Mouse (Mus musculus): ENCODE measurements around the gene She. TPM values are rescaled to one million over a fixed set of nuclear protein-coding genes. Genes with fewer than 3 reads are reported as not detected.

Gene She
- polyA plus RNA-seq, 1 experiment from 2014 or later = 2.8 TPM

- no peaks in the 10 kb centered on the region for H3K36me3 ChIP-seq (replicated peaks; ENCODE audit: control insufficient read depth, insufficient read depth)
- H3K9ac ChIP-seq = no peak overlapping the region
- no peaks in the 10 kb centered on the region for H3K4me1 ChIP-seq (replicated peaks; ENCODE audit: control insufficient read depth, insufficient read depth, low read length)
- no peak overlapping the region for H3K4me2 ChIP-seq (replicated peaks)
- H3K9me3 ChIP-seq (ENCODE audit: control insufficient read depth, low read length) = peaks cover 11% of the 10 kb centered on the region
- no peak for ATAC-seq (ENCODE audit: low FRiP score)
- no peaks in the 10 kb centered on the region for H3K27me3 ChIP-seq (ENCODE audit: control insufficient read depth, insufficient read depth, low read length)
- DNase-seq (ENCODE audit: low spot score) = no peak
- H3K4me3 ChIP-seq (replicated peaks; ENCODE audit: low read length) = no peak overlapping the region
- H3K27ac ChIP-seq = no peak overlapping the region
Measured at GRCm38 (mm10) chr3:89810841-89811240, 20.3 kb upstream of the She start.

DNA sequence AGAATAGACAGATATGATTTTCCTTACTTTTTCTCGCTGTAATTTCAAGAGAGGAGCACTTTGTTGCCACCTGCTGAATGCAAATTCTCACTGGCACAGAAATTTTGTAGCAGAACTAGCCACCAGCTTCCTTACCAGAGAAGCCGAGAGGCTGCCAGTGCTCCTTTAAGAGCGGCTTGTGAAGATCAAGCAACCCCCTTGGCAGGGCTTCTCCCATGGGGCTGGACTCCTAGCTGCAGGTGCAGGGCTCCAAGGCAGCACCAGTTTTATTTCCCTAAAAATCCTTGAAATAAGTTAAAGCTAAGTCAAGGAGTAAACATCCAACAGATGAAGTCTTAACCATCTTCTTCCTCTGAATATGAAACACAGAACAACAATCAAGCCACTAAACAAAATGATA, 19.0 kb upstream of the She start:
- Histone ChIP-seq H3K9ac (no peak overlapping the region), H3K4me3 (replicated peaks; ENCODE audit: low read length) (no peak overlapping the region), H3K27ac (no peak overlapping the region), H3K27me3 (ENCODE audit: control insufficient read depth, insufficient read depth, low read length) (no peaks in the 10 kb centered on the region), H3K4me1 (replicated peaks; ENCODE audit: control insufficient read depth, insufficient read depth, low read length) (no peaks in the 10 kb centered on the region), H3K4me2 (replicated peaks) (no peak overlapping the region), H3K36me3 (replicated peaks; ENCODE audit: control insufficient read depth, insufficient read depth) (no peaks in the 10 kb centered on the region), H3K9me3 (ENCODE audit: control insufficient read depth, low read length) (peaks cover 11% of the 10 kb centered on the region)
- 77% methylated on average over 3 of the region's 3 CpGs for WGBS
- no peak for ATAC-seq (ENCODE audit: low FRiP score)
- no peak for DNase-seq (ENCODE audit: low spot score)

DNA sequence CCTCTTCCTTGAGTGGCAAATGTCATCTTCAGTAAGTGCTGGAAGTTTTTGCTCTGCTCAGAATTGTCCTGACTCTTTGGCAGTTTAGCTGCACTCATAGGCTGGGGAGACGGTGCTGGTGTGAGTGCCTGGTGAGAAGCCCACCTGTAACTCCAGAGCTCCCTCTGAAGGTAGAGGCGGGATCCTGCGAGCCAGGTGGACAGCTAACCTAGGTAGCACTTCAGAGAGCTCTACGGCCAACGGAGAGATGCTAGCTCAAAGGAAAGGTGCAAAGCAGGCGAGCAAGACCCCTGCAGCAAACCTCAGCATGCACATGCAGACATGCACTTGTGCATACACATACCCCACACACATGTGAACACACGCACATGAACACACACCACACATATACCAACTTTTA, 17.1 kb upstream of the She start:
- 85% methylated on average over 7 of the region's 7 CpGs for whole genome bisulfite sequencing
- no peak for ATAC-seq (ENCODE audit: low FRiP score)
- no peaks in the 10 kb centered on the region for H3K36me3 ChIP-seq (replicated peaks; ENCODE audit: control insufficient read depth, insufficient read depth)

DNA sequence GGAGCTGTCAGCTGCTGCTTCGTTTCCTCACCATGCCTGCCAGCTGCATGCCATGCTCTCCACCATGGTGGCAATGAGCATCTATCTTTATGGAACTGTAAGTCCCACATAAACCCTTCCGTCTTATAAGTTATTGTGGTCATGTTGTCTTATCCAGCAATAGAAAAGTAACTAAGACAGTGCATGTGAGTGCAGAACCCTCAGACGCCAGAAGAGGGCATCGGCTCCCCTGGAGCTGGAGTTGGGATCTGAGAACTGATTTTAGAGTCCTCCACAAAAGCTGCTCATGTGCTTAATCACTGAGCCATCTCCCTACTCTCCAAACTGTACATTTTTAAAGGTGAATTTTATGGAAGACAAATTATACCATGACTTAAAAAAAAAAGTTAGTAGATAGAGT, 14.1 kb upstream of the She start:
- Histone ChIP-seq H3K4me3 (replicated peaks; ENCODE audit: low read length) (no peak overlapping the region), H3K36me3 (replicated peaks; ENCODE audit: control insufficient read depth, insufficient read depth) (no peaks in the 10 kb centered on the region), H3K9me3 (ENCODE audit: control insufficient read depth, low read length) (no peaks in the 10 kb centered on the region), H3K9ac (no peak overlapping the region), H3K4me2 (replicated peaks) (no peak overlapping the region), H3K27me3 (ENCODE audit: control insufficient read depth, insufficient read depth, low read length) (no peaks in the 10 kb centered on the region), H3K27ac (no peak overlapping the region), H3K4me1 (replicated peaks; ENCODE audit: control insufficient read depth, insufficient read depth, low read length) (no peaks in the 10 kb centered on the region)
- ATAC-seq (ENCODE audit: low FRiP score) = no peak
- WGBS = 69% methylated on average over 4 of the region's 4 CpGs
- DNase-seq (ENCODE audit: low spot score) = no peak

More for the DNA sequence above, 17.1 kb upstream of the She start:
- H3K9ac ChIP-seq = no peak overlapping the region
- no peak overlapping the region for H3K27ac ChIP-seq
- H3K4me3 ChIP-seq (replicated peaks; ENCODE audit: low read length) = no peak overlapping the region
- H3K4me1 ChIP-seq (replicated peaks; ENCODE audit: control insufficient read depth, insufficient read depth, low read length) = no peaks in the 10 kb centered on the region
- DNase-seq (ENCODE audit: low spot score) = no peak
- H3K9me3 ChIP-seq (ENCODE audit: control insufficient read depth, low read length) = peaks cover 11% of the 10 kb centered on the region
- H3K27me3 ChIP-seq (ENCODE audit: control insufficient read depth, insufficient read depth, low read length) = no peaks in the 10 kb centered on the region
- no peak overlapping the region for H3K4me2 ChIP-seq (replicated peaks)

DNA sequence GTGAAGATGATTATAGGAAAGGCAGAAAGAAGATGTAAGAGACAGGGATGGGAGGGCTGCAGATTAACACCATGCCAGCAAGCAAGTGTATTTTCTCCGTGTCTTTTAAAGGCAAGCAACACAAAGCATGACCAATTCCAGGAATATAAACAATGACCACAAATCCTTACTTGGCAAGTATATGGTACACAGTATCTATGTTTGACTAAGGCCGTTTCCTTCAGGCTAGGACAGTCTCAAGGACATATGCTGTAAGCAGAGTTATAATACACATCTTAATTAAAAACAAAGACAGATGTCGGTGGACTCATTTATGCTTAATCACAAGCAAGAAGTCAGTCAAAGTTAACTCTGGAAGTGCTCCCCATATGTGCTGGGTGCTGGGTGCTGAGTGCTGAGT, 12.6 kb upstream of the She start:
- Histone ChIP-seq H3K4me2 (replicated peaks) (no peak overlapping the region), H3K4me3 (replicated peaks; ENCODE audit: low read length) (no peak overlapping the region), H3K4me1 (replicated peaks; ENCODE audit: control insufficient read depth, insufficient read depth, low read length) (no peaks in the 10 kb centered on the region), H3K9ac (no peak overlapping the region), H3K36me3 (replicated peaks; ENCODE audit: control insufficient read depth, insufficient read depth) (no peaks in the 10 kb centered on the region), H3K27me3 (ENCODE audit: control insufficient read depth, insufficient read depth, low read length) (no peaks in the 10 kb centered on the region), H3K27ac (no peak overlapping the region), H3K9me3 (ENCODE audit: control insufficient read depth, low read length) (no peaks in the 10 kb centered on the region)
- ATAC-seq (ENCODE audit: low FRiP score) = no peak
- DNase-seq (ENCODE audit: low spot score) = no peak
- WGBS = 78% methylated on average over 3 of the region's 3 CpGs

DNA sequence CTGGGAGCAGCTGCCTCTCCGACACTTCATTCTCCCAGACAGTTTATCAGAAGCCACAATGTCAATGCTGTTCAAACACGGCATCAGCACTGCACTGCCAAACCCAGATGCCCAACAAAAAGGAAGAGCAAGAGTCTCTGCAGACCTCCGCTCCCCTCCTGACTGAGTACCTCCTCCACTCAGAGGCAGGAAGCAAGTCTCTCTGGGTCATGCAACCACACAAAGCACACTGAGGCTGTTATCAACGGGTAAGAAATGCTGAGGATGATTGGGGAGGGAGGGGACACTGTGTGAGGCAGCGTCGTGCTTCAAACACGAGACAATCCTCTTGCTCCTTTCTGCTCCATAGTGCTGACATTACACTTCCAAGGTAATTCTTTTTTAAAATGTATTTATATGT, 11.3 kb upstream of the She start:
- H3K4me1 ChIP-seq (replicated peaks; ENCODE audit: control insufficient read depth, insufficient read depth, low read length) = no peaks in the 10 kb centered on the region
- no peaks in the 10 kb centered on the region for H3K27me3 ChIP-seq (ENCODE audit: control insufficient read depth, insufficient read depth, low read length)
- no peak overlapping the region for H3K4me2 ChIP-seq (replicated peaks)
- no peak for DNase-seq (ENCODE audit: low spot score)
- no peaks in the 10 kb centered on the region for H3K9me3 ChIP-seq (ENCODE audit: control insufficient read depth, low read length)
- no peak overlapping the region for H3K4me3 ChIP-seq (replicated peaks; ENCODE audit: low read length)
- H3K9ac ChIP-seq = no peak overlapping the region
- 75% methylated on average over 7 of the region's 7 CpGs for WGBS
- H3K27ac ChIP-seq = no peak overlapping the region
- no peaks in the 10 kb centered on the region for H3K36me3 ChIP-seq (replicated peaks; ENCODE audit: control insufficient read depth, insufficient read depth)
- no peak for ATAC-seq (ENCODE audit: low FRiP score)

GRCm38 (mm10) chr3:89820311-89821095, 10.7 kb upstream of the She start:
- no peak overlapping the region for H3K4me3 ChIP-seq (replicated peaks; ENCODE audit: low read length)
- H3K4me1 ChIP-seq (replicated peaks; ENCODE audit: control insufficient read depth, insufficient read depth, low read length) = no peaks in the 10 kb centered on the region
- no peak overlapping the region for H3K27ac ChIP-seq
- no peaks in the 10 kb centered on the region for H3K9me3 ChIP-seq (ENCODE audit: control insufficient read depth, low read length)
- H3K9ac ChIP-seq = no peak overlapping the region
- H3K27me3 ChIP-seq (ENCODE audit: control insufficient read depth, insufficient read depth, low read length) = no peaks in the 10 kb centered on the region
- ATAC-seq (ENCODE audit: low FRiP score) (no peak), DNase-seq (ENCODE audit: low spot score) (no peak)
- 90% methylated on average over 12 of the region's 12 CpGs for WGBS
- H3K4me2 ChIP-seq (replicated peaks) = no peak overlapping the region
- no peaks in the 10 kb centered on the region for H3K36me3 ChIP-seq (replicated peaks; ENCODE audit: control insufficient read depth, insufficient read depth)

DNA sequence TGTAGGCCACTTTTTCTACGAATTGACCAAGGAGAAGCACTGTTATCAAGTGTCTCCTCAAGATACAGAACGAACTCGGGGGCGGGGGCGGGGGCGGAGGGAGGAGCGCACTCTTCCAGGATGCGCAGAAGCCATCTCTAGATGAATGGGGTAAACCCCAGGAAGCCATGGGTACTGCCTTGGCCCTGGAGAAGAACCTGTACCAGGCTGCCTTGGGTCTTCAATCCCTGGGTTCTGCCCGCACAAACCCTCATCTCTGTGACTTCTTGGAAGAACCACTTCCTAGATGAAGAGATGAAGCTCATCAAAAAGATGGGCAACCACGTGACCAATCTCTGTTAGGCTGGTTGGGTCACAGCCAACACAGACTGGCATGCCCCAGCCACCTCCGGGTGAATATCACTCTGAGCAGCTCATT, 10.1 kb upstream of the She start:
- no peaks in the 10 kb centered on the region for H3K27me3 ChIP-seq (ENCODE audit: control insufficient read depth, insufficient read depth, low read length)

GRCm38 (mm10) chr3:89821548-89822480, 9.4 kb upstream of the She start:
- no peak for DNase-seq (ENCODE audit: low spot score)
- H3K9me3 ChIP-seq (ENCODE audit: control insufficient read depth, low read length) = no peaks in the 10 kb centered on the region
- H3K27ac ChIP-seq = no peak overlapping the region
- 75% methylated on average over 10 of the region's 10 CpGs for WGBS
- H3K4me2 ChIP-seq (replicated peaks) = no peak overlapping the region
- H3K27me3 ChIP-seq (ENCODE audit: control insufficient read depth, insufficient read depth, low read length) = no peaks in the 10 kb centered on the region
- no peak overlapping the region for H3K9ac ChIP-seq
- H3K36me3 ChIP-seq (replicated peaks; ENCODE audit: control insufficient read depth, insufficient read depth) = no peaks in the 10 kb centered on the region
- ATAC-seq (ENCODE audit: low FRiP score) = no peak
- H3K4me3 ChIP-seq (replicated peaks; ENCODE audit: low read length) = no peak overlapping the region
- no peaks in the 10 kb centered on the region for H3K4me1 ChIP-seq (replicated peaks; ENCODE audit: control insufficient read depth, insufficient read depth, low read length)

More for the DNA sequence above, 10.1 kb upstream of the She start:
- DNase-seq (ENCODE audit: low spot score) = no peak
- Histone ChIP-seq H3K36me3 (replicated peaks; ENCODE audit: control insufficient read depth, insufficient read depth) (no peaks in the 10 kb centered on the region), H3K9ac (no peak overlapping the region), H3K27ac (no peak overlapping the region), H3K4me3 (replicated peaks; ENCODE audit: low read length) (no peak overlapping the region), H3K9me3 (ENCODE audit: control insufficient read depth, low read length) (no peaks in the 10 kb centered on the region), H3K4me1 (replicated peaks; ENCODE audit: control insufficient read depth, insufficient read depth, low read length) (no peaks in the 10 kb centered on the region), H3K4me2 (replicated peaks) (no peak overlapping the region)
- 89% methylated on average over 11 of the region's 11 CpGs for WGBS
- no peak for ATAC-seq (ENCODE audit: low FRiP score)
